Mouse (Mus musculus) c-Kit-negative CD71-positive TER-119-positive erythroid progenitor cells, embryonic 14.5 days (primary cell): ENCODE data around the gene Foxl1.
"Not testable (repeated sequence)": the region's sequence is repeated elsewhere in the genome, so short reads cannot be mapped to it uniquely, and the experiment has no call there.

Experiments used
- DNase-seq: peaks from one replicate; pipeline ENCODE4 v3.0.0-alpha.2; 2013; ENCODE audit warnings: low read depth, low spot score

Gene Foxl1

GRCm38 (mm10) chr8:121125311-121125876, 2.3 kb upstream of the Foxl1 start:
- DNase-seq: no peak

DNA sequence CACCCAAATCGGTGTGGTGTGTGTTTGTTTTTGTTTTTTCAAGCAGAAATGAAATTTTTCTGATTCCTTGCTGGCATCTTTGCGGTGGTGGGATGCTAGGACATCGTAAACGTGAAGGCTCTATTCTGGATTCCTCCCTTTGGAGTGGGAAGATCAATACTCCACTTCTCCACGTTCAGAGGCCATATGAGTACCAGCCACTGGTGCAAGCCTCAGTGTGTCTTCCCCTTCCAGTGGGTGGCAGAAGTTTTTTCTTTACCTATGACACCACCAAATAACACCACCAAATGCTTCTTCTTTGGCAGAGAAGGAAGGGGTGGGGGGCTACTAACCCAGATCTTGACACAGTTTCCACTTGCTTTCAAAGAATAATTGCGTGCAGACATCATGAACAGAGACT, 1.5 kb upstream of the Foxl1 start:
- no peak for DNase-seq

- no peak for DNase-seq
Measured at GRCm38 (mm10) chr8:121126694-121127093, 1.0 kb upstream of the Foxl1 start.

GRCm38 (mm10) chr8:121127291-121127701, 444 bp upstream of the Foxl1 start:
- no peak for DNase-seq

DNA sequence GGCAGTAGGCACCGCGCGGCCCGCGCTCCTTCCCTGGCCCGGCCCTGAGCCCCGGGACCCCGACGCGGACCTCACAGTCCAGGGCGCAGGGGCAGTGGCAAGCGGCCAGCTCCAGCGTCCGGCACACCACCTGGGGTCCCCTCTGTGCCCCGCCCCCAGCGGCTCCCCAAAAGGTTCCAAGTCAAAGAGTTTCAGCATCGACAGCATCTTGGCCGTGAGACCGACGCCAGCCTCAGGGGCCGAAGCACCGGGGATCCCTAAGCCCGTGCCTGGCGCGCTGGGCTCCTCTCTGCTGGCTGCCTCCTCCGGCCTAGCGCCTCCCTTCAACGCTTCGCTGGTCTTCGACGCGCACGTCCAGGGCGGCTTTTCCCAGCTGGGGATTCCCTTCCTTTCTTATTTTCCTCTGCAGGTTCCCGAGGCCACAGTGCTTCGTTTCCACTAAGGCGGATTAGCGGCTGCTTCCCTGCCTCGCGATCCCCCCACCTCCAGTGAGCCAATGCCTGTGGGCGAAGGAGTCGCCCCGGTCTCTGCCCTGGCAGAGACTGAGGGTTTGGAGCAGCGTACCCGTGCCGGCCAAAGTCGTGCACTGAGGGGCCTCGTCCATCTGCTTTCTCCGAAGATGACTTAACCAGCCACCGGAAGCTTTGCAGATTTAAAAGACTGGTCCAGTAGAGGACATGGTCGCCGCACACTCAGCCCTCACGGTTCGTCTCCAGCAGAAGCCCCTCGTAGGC, 958 bp downstream of the Foxl1 start:
- DNase-seq: no peak

GRCm38 (mm10) chr8:121129265-121129940, 1.7 kb downstream of the Foxl1 start:
- DNase-seq: no peak

- DNase-seq: no peak
Measured at GRCm38 (mm10) chr8:121130522-121130921, 2.8 kb downstream of the Foxl1 start.

DNA sequence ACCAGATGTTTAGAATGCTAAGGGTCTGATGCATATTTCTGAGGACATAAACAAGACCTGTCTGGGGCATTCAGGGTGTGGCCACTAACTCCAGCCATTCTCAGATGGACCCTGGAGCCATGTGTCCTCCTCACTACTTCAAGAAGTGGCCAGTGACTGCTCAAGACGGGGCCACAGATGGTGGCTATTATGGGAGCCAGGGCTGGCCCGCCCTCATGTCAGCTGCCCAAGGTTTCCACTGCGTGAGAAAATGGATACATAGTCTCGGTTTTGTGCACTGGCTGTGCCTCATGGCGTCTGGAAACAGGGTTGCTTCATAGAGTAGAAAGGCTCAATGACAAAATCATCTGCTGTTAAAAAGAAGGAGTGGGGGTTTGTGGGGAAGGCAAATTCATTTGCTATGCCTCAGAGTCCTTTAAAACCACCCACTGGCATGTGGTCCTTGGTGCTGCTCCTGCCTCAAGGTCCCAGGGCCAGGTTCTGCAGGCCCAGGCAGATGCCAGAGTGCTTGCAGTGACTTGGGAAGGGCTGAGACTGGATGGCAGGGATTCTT, 5.3 kb downstream of the Foxl1 start:
- DNase-seq: no peak

DNA sequence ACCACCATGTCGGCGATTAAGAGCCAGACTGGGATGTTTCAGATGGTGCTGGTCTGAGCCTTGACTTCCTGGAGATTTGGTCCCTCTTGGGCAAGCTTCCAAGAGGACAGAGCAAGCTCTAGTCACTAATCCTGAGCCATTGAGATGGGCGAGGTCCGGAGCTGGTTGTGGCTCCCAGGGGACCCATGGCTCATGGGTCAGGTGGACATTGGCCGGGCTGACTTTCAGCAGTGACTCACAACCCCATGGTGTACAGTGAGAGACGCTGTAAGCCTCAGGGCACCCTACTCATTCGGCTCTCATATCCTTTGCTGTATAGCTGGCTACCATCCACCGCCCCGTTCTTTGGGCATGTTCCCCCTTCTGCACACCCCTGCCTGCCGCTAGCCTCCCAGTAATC, 6.4 kb downstream of the Foxl1 start:
- no peak for DNase-seq

DNA sequence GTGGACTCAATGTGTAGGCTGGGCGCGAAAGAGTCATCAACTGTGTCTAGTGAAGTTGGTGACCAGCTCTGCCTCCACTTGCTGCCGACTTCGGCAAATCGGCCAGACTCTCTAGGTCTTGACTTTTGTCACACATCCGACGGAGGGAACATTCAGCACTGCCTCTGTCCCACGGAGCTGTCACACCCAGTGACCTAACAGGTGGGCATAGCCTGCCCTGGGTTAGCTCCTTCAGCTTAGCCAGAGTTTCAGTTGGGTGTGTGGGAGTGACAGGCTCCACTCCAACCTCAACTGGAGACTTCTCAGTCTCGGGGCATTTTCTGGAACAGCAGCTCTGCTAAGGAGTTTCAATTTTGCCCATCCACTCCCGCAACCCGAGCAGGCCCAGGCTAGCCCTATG, 6.8 kb downstream of the Foxl1 start:
- no peak for DNase-seq

GRCm38 (mm10) chr8:121136856-121137255, 9.1 kb downstream of the Foxl1 start:
- DNase-seq: no peak

DNA sequence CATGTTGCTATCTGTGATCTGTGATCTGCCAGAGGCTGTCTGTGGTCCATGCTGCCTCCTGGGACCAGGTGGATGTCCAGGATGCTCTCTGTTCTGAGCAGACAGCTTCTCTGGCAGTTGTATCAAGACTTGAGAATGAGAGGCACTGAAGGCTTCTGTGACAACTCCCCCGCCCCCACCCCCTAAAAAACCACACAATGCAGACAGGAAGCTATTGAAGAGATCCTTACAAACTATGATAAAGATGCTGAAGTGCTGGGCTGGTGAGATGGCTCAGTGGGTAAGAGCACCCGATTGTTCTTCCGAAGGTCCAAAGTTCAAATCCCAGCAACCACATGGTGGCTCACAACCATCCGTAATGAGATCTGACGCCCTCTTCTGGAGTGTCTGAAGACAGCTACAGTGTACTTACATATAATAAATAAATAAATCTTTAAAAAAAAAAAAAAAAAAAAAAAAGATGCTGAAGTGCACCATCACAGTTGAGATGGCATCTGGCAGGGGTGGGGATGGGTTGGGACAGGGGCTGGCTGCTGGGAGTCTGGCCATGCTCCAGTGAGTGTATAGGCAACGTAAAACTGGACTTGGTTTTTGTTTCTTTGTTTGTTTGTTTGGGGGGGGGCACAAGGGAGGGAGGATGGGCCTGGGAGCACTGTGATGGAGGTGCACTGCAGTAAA, 17.9 kb downstream of the Foxl1 start:
- DNase-seq: not testable (repeated sequence)

GRCm38 (mm10) chr8:121148573-121149083, 20.9 kb downstream of the Foxl1 start:
- DNase-seq: no peak

DNA sequence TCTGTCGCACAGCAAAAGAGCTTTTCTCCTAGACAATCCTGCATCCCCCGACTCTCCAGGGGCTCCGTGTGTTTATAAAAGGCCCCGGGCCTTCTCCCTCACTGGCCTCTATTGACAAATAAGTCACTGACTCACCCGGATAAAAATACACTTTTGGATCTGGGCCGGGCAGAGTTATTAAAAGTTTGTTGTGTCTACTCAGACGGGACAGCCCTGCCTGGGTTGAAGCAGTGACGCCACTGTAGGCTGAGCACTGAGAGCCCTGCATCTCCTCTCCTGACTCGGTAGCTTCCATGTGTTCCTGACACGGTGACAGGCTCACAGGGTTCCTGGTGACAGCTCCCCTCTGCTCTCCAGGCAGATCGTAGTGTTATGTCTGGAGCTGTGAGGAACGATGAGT, 24.7 kb downstream of the Foxl1 start:
- DNase-seq: no peak

DNA sequence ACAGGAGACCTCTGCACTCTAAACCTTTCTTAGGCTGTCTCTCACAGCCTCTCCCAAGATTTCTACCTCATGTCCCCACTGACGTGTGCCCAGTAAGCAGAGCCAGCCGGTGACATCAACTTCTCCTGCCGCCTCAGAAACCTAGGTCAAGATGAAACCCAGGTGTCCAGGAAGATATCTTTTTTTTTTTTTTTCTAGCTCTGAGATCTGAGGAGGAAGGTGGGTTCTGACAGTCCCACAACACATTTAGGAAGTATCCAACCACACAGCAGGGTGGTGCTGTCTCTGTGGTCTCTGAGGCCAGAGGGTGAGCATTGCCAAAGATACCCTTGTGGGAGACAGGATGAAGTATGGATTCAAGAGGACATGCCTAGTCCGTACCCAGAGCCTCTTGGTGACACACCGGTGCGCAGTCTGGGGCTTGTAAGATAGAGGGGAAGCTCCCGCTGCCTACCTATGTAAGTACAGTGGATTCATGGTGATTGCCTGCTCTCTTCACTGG, 29.3 kb downstream of the Foxl1 start:
- DNase-seq: no peak

- no peak for DNase-seq
Measured at GRCm38 (mm10) chr8:121158812-121159211, 31.1 kb downstream of the Foxl1 start.

DNA sequence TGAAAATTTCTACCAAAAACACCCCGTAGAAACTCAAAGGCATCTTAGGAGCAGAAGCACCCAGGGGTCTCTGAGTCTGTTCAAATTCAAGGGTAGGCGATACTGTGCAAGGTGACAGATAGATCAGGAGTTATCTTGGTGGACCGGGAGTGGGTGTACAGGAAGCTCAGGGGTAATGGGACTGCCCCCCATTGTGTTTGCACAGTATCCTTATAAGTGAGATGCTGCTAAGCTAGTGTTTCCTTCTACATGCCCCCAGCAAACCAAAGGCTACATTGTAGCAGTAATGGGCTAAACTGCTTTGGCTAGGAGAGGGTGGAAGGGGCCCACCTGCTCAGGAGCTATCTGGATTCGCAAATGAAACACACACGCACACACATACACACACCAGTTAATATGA, 33.7 kb downstream of the Foxl1 start:
- DNase-seq: no peak

GRCm38 (mm10) chr8:121162413-121162812, 34.7 kb downstream of the Foxl1 start:
- no peak for DNase-seq

DNA sequence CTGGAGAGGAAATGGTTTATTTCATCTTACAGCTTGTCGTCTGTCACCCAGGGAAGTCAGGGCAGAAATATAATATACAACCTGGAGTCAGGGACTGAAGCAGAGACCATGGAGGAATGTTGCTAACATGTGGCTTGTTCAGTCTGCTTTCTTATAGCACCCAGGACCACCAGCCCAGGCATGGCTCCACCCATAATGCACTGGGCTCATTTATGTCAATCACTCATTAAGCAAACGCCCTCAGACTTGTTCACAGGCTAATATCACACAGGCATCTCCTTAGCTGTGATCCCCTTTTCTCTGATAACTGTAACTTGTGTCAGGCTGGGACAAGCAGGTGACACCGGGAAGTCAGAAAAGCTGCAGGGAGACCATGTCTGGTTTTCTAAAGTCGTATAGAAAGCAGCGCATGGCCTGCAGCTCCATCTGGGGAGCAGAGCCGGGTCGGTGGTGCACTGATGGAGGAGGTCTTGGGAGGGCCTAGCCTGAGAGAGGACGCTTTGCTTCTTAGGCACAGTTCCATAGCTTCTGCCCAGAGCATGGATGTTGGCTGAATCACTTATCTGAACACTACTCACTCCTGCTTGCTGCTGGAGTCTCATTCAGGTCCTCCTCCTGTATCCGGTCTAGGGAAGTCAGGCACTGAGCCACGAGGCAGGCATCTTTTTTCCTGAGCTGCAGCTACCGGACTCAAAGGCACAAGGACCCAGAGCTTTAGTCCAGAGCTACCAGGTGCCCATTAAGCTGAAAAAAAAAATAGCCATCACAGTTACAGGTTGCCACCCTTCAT, 35.4 kb downstream of the Foxl1 start:
- DNase-seq: no peak

DNA sequence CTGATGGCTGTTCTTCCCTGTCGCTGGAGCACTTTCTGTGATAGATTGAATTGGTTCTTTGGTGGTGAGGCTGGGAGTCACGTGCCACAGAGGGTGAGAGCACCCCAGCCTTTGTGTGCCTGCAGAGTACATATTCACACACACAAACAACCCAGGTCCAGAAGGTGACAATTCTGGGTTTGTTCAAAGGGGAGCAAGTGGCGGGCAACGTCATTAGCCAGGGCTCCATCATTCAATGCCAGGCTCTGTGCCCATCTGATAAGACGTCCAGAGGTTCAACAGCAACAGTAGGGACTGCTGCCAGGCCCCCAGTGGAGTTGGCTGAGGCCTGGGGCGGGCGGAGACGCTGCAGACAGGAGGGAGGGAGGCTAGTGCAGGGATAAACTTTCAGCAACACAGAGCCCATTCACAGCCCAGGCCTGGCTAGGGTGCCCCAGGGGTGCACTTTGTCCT, 36.3 kb downstream of the Foxl1 start:
- DNase-seq: no peak

DNA sequence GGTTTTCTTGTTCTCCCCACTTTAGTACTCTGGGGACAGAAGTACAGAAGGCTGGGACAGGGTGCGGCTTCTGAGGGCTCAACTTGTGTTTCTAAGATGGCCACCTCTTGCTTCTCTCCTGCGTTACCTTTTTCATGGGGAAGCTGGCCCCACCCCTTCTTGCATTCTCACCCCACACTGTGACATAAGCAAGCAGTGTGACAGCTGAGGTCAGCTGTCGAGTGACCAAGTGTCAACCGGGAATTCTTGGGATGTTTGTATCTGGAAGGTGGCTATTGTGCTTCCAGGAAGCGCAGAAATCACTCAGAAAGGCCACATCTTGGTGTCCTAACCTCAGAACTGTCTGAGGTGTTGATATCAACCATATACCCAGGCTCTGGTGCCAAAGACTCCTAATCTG, 40.3 kb downstream of the Foxl1 start:
- DNase-seq: no peak
